Mouse (Mus musculus) urinary bladder, postnatal 4 days (tissue): Measurements from ENCODE around the gene Dynlt1c.
"Not testable (repeated sequence)": the region's sequence is repeated elsewhere in the genome, so short reads cannot be mapped to it uniquely, and the experiment has no call there.

ENCODE experiments used
- DNase-seq, 2 experiments: peaks; one replicate each; pipeline ENCODE4 v3.0.0; 2021 to 2022; ENCODE audit warnings: low spot score in 2 of 2

Gene Dynlt1c

GRCm38 (mm10) chr17:6619271-6619670, 17.8 kb downstream of the Dynlt1c start:
- DNase-seq, result not testable (repeated sequence)

- not testable (repeated sequence) for DNase-seq
These were observed 18.6 kb downstream of the Dynlt1c start for GRCm38 (mm10) chr17:6620035-6620434.

- DNase-seq, result not testable (repeated sequence)
These were observed 19.4 kb downstream of the Dynlt1c start for GRCm38 (mm10) chr17:6620730-6621451.

DNA sequence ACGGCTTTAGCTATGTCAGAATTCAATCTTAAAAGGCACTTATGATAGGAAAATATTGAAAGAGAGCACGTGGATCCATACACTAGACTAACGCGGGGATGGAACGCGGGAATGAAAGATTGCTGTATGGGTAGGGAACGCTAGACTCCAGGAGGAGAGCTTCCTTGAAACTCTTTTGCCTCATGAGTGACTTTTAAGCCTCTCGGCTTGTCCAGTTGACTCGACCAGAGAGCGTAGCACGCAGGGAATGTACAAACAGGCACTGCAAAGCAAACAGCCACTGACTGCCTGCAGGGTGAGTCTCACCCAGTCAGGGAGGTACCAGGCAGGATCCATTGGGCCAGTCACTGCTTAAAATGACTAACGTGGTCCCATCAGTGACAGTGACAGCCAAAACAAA, 20.5 kb downstream of the Dynlt1c start:
- DNase-seq, result not testable (repeated sequence)

GRCm38 (mm10) chr17:6624926-6625558, 23.6 kb downstream of the Dynlt1c start:
- DNase-seq, result not testable (repeated sequence)

DNA sequence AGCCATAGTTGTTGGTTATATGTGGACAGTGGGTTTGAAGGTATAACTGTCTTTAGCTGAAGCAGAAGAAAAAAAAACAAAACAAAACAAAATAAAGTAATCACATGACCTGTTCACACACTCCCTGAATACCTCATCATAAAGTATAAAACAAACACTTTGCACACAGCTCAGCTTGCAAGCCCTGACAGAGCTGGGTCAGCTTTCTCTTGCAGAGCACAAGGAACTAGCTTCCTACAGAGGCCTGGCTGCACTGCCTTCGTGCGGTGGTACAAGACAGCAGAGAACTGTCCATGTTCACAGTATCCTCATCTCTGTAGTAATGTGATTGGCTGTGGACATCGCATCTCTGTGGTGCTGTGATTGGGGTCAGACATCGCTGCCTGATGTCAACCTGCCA, 28.9 kb downstream of the Dynlt1c start:
- DNase-seq, result not testable (repeated sequence)

DNA sequence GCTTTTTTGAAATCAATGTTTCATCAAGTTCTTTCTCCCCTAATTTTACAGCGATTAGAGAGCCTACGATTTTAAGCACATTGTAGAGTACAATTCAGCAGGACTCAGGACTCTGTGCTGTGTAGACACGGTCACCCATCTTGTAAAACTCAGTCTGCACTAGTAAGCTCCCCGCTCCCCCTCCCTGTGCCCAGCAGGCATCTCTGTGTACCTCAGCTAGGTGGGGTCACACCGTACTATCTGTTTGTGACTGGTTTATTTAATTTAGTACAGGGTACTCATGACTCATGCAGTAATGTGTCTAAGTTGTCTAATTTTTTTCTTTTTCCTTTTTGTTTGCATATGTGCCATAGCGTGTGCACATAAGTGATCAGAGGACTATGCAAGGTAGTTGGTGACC, 31.4 kb downstream of the Dynlt1c start:
- DNase-seq, result not testable (repeated sequence)

- not testable (repeated sequence) for DNase-seq
These were observed 34.3 kb downstream of the Dynlt1c start for GRCm38 (mm10) chr17:6635781-6636180.

DNA sequence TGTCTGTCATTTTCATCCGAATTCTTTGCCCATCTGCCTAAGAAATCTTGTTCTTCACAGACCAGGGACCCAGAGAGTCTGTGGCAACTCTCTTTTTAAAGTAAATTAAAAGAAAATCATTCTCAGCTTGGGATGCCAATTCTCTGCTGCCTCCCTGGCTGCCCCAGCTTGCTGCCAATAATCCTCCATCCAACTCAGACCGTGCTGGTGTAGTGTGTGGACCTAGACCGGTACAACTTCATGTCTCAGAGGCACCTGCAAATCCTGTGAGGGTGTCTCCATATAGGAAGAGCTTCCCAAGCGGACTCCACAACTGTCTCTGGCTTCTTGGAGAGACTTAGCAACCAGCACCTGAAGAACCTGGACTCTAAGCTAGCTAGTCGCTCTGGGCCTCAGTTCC, 35.4 kb downstream of the Dynlt1c start:
- no peak for DNase-seq

DNA sequence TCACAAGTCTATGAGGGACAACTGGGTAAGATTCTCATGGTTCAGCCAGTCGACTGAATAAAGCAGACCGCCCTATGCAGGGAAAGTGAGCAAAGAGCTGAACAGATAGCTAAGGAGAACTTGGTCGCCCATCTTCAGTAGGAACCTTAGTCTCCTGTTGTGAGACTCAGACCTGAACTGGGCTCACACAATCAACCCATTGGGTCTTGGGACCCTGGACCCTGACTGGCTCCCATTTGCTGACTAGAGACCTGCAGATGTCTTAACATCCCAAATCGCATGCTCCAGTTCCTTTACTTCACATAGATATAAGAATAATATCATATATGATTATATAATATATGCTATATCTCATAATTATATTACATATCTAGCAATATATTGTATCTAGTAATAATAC, 36.0 kb downstream of the Dynlt1c start:
- not testable (repeated sequence) for DNase-seq

DNA sequence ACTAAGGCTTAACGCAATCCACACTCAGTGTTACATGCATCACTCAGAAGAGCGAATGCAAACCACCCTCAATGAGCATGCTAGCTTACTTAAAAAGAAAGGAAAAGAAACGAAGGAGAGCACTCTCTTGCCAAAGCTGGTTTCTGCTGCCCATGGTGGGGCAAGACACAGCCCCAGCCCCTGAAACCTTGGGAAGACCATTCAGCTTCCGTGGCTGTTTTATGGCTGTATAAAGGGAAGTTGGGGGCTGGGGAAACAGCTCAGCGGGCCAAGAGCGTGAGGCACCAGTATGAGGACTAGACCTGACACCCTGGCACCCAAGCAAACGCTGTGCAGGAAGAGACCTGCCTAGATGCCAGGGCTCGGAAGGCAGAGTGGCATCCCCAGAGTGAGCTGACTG, 37.0 kb downstream of the Dynlt1c start:
- DNase-seq, result not testable (repeated sequence)

DNA sequence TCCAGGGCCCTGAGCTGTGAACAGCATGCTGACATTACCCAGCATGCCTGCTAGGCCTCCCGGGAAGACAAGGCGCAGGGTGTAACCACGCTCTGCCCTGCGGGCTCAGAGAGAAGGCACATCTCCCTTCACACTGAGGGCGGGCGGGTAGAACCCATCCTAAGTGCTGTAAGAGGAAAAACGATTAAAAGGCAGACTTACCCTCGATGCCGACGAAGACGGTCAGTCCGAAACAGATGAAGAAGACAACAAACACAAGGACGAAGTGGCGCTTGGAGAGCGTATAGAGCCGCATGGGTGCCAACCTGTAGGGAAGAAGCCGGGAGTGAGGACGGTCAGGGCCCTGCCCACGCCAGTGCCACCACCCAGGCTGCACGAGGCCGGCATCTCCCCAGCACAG, 38.0 kb downstream of the Dynlt1c start:
- not testable (repeated sequence) for DNase-seq

DNA sequence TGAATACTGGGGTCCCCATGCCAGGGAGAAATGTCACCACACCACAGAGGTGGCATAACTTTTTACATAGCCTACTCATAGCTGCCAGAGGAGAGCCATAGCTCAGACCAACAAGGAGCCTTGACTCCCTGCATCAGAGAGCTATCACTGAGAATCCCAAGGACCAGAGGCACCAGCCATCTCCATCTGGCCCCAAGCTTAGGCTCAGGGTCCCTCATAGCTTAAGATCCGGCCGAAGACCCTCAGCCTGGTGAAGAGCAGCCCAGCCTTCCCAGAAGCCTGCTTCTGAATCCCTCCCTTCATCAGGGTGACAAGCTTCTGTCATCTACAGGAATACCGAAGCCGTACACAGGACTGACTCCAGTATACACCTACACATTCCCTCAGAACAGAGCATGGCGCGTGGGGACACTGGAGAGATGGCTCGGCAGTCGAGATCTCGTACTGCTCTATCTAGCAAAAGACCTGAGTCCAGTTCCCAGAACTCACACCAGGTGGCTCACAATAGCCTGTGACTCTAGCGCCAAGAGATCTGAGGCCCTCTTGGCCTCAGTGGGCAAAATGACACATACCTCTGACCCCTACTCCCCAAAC, 38.7 kb downstream of the Dynlt1c start:
- not testable (repeated sequence) for DNase-seq

DNA sequence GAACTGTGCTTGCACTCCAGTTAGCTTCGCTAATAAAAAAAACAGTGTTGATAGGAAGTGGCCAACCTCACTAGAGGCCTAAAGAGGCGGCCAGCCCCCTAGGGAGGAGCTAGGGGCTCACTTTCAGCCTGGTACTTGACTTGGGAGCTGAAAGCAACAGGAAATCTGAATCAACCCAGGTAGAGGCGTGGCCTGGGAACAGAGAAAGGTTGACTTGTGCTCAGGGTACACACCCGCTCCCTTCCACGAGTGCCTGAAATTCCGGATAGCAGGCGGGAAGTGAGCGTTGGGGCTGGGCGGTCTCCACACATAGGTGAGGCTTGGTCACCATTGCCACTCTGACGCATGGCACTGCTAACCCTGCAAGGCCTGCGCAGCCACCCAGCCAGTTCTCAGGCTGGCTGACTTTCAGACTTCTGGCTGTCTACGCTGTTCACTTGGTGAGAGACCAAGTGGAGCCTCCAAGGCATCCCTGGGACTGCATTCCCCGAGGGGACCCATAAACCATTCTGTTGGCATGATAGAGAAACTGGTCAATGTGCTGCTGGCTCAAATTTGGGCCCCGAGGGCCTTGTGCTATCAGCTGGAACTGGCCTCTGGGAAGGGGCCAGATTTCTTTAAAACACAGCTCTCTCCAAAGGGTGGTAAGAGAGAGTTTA, 39.4 kb downstream of the Dynlt1c start:
- not testable (repeated sequence) for DNase-seq

DNA sequence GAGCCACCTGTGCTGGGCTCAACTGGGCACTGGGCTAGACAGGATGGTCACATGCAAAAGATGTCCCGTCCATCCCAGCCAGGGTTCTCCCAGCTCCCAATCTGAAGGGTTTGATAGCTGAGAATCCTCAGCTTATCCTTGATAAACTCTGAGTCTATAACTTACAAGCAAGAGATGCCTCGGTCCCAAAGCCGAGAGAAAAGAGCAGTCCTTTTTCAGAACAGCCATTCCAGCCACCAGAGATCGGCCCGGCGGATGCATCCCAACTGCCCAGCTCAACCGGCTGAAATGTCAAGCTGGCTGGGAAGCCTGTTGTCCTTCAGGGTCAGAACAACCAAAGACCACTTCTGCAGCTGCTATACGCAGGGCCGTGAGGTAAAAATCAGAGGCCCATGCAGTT, 42.7 kb downstream of the Dynlt1c start:
- peak in 1 of 2 experiments; percentile 58 for DNase-seq

- not testable (repeated sequence) for DNase-seq
These were observed 43.2 kb downstream of the Dynlt1c start for GRCm38 (mm10) chr17:6644673-6645072.

- not testable (repeated sequence) for DNase-seq
These were observed 44.2 kb downstream of the Dynlt1c start for GRCm38 (mm10) chr17:6645668-6646067.

GRCm38 (mm10) chr17:6646841-6647240, 45.4 kb downstream of the Dynlt1c start:
- DNase-seq, result peak in 1 of 2 experiments; percentile 59

- DNase-seq, result not testable (repeated sequence)
These were observed 46.0 kb downstream of the Dynlt1c start for GRCm38 (mm10) chr17:6647452-6647851.

DNA sequence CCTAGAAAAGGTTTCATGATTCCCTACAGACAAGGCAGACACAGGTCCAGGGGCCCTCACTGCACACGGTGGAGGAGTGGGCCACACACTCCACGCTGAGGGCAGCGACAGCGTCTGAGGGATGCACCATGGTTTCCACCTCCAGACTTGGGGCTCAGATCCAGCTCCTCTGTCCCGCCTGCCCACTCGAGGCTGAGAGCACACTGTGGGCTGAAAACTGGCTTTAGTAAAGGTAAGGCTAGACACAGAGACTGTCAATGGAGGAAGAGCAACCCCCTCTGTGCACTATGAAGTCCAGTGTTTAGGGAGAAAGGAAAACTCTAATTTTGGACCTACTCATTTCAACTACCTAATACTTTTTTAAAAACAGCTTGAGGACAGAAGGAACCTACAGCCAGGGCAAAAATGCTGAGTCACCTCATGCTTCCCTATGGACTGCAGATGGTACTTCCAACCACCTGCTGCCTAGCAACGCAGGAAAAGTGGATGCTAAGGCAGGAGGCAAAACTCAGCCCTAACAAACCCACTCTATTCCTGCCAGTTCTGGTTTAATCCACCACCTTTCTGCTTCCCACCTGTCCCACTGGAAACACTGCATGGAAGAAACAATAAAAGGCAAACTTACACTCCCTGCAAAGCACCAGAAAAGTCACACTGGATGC, 49.6 kb downstream of the Dynlt1c start:
- DNase-seq, result not testable (repeated sequence)

- DNase-seq, result not testable (repeated sequence)
These were observed 52.0 kb downstream of the Dynlt1c start for GRCm38 (mm10) chr17:6653341-6653946.
